Mouse (Mus musculus): Measurements from ENCODE around the gene Trmt10a.

- TF ChIP-seq CTCF (IDR thresholded peaks at IDR 0.05; ENCODE audit: low read depth, low read length), result no peak
- TF ChIP-seq GATA1 (IDR thresholded peaks at IDR 0.05; ENCODE audit: borderline replicate concordance, low read length), result no peak
- TF ChIP-seq TAL1 (conservative IDR thresholded peaks at IDR 0.05; ENCODE audit: low read depth, low read length), result no peak
- TF ChIP-seq POLR2AphosphoS5 (IDR thresholded peaks at IDR 0.05; ENCODE audit: insufficient replicate concordance, low read depth, low read length), result no peak
- TF ChIP-seq GATA2 (IDR thresholded peaks at IDR 0.05; ENCODE audit: borderline replicate concordance, low read depth, low read length), result no peak
Measured at GRCm38 (mm10) chr3:138096263-138097028, 46.8 kb upstream of the Trmt10a start.
